Mouse (Mus musculus): ENCODE data around the gene Cep85l. TPM values are rescaled to one million over a fixed set of nuclear protein-coding genes. Genes with fewer than 3 reads are reported as not detected.

Gene Cep85l
- polyA plus RNA-seq, 1 experiment from 2014 or later = 3.3 TPM

- ChIA-PET POLR2A (no interaction called here), CTCF (interaction anchor here (0.9 to 7.3 kb wide), 9 partner anchors 11 to 256 kb away, joined by 3 to 88 read pairs (median 3); no protein-coding TSS in a partner anchor)
- no peak for DNase-seq (ENCODE audit: low read depth, low spot score)
- no peaks in the 10 kb centered on the region for H3K27me3 ChIP-seq
- ATAC-seq = no peak
- in situ Hi-C loops (cut with MboI; ENCODE audit: low pct_unique_long_range_greater_than_20kb) = loop anchor here (10.0 kb wide), 1 partner anchor 261 kb away; no protein-coding TSS in a partner anchor
- no peak for TF ChIP-seq CTCF (IDR thresholded peaks at IDR 0.05)
Measured at GRCm38 (mm10) chr10:53343384-53343783, 36.4 kb downstream of the Cep85l start.

- in situ Hi-C loops (cut with MboI; ENCODE audit: low pct_unique_long_range_greater_than_20kb) = loop anchor here (10.0 kb wide), 1 partner anchor 263 kb away; no protein-coding TSS in a partner anchor
- DNase-seq (ENCODE audit: low read depth, low spot score) (no peak), ATAC-seq (no peak)
- ChIA-PET CTCF (interaction anchor here (1.1 to 1.8 kb wide), 6 partner anchors 12 to 255 kb away, joined by 3 to 4 read pairs (median 3); no protein-coding TSS in a partner anchor), POLR2A (no interaction called here)
- no peak for TF ChIP-seq CTCF (IDR thresholded peaks at IDR 0.05)
- no peaks in the 10 kb centered on the region for H3K27me3 ChIP-seq
Measured at GRCm38 (mm10) chr10:53342166-53342728, 37.5 kb downstream of the Cep85l start.

- DNase-seq (ENCODE audit: low read depth, low spot score) (no peak), ATAC-seq (no peak)
- H3K27me3 ChIP-seq = no peaks in the 10 kb centered on the region
- TF ChIP-seq CTCF (IDR thresholded peaks at IDR 0.05) = peak; percentile 75
- ChIA-PET CTCF (interaction anchor here (0.7 to 1.6 kb wide), 7 partner anchors 13 to 254 kb away, joined by 3 to 4 read pairs (median 3); no protein-coding TSS in a partner anchor), POLR2A (no interaction called here)
- in situ Hi-C loops (cut with MboI; ENCODE audit: low pct_unique_long_range_greater_than_20kb) = loop anchor here (10.0 kb wide), 1 partner anchor 263 kb away; no protein-coding TSS in a partner anchor
Measured at GRCm38 (mm10) chr10:53341288-53341965, 38.3 kb downstream of the Cep85l start.

- H3K27me3 ChIP-seq = no peaks in the 10 kb centered on the region
- CTCF ChIA-PET = interaction anchor here (3.0 kb wide), 1 partner anchor 8 kb away, joined by 10 read pairs; no protein-coding TSS in a partner anchor
- no peak for TF ChIP-seq CTCF (IDR thresholded peaks at IDR 0.05)
- ATAC-seq = no peak
- POLR2A ChIA-PET = no interaction called here
- in situ Hi-C loops (cut with MboI; ENCODE audit: low pct_unique_long_range_greater_than_20kb) = loop anchor here (10.0 kb wide), 1 partner anchor 804 kb away; no protein-coding TSS in a partner anchor
- no peak for DNase-seq (ENCODE audit: low read depth, low spot score)
Measured at GRCm38 (mm10) chr10:53339045-53339444, 40.7 kb downstream of the Cep85l start.

- TF ChIP-seq CTCF (IDR thresholded peaks at IDR 0.05) = no peak
- in situ Hi-C loops (cut with MboI; ENCODE audit: low pct_unique_long_range_greater_than_20kb) = loop anchor here (10.0 kb wide), 1 partner anchor 803 kb away; no protein-coding TSS in a partner anchor
- CTCF ChIA-PET = interaction anchor here (1.5 to 3.0 kb wide), 3 partner anchors 10 to 25 kb away, joined by 3 to 10 read pairs (median 5); no protein-coding TSS in a partner anchor
- no peaks in the 10 kb centered on the region for H3K27me3 ChIP-seq
- POLR2A ChIA-PET = no interaction called here
- no peak for DNase-seq (ENCODE audit: low read depth, low spot score)
- ATAC-seq = no peak
Measured at GRCm38 (mm10) chr10:53337162-53337923, 42.4 kb downstream of the Cep85l start, which contains the start of gene Pln. Gene Pln (plus strand): TSS chr10:53337667.

- POLR2A ChIA-PET = interaction anchor here (0.6 kb wide), 1 partner anchor 824 kb away, joined by 3 read pairs; no protein-coding TSS in a partner anchor
- ATAC-seq (no peak), DNase-seq (ENCODE audit: low read depth, low spot score) (no peak)
- TF ChIP-seq CTCF (IDR thresholded peaks at IDR 0.05) = no peak
- in situ Hi-C loops (cut with MboI; ENCODE audit: low pct_unique_long_range_greater_than_20kb) = loop anchor here (10.0 kb wide), 1 partner anchor 801 kb away; no protein-coding TSS in a partner anchor
- H3K27me3 ChIP-seq = no peaks in the 10 kb centered on the region
- CTCF ChIA-PET = interaction anchor here (0.6 to 3.0 kb wide), 5 partner anchors 11 to 264 kb away, joined by 3 to 10 read pairs (median 3); no protein-coding TSS in a partner anchor
Measured at GRCm38 (mm10) chr10:53335974-53336373, 43.8 kb downstream of the Cep85l start.

GRCm38 (mm10) chr10:53335266-53335665, 44.5 kb downstream of the Cep85l start:
- ATAC-seq (no peak), DNase-seq (ENCODE audit: low read depth, low spot score) (no peak)
- no peak for TF ChIP-seq CTCF (IDR thresholded peaks at IDR 0.05)
- in situ Hi-C loops (cut with MboI; ENCODE audit: low pct_unique_long_range_greater_than_20kb) = loop anchor here (10.0 kb wide), 1 partner anchor 800 kb away; no protein-coding TSS in a partner anchor
- CTCF ChIA-PET = interaction anchor here (0.6 to 1.6 kb wide), 3 partner anchors 12 to 265 kb away, joined by 3 read pairs; no protein-coding TSS in a partner anchor
- POLR2A ChIA-PET = no interaction called here
- H3K27me3 ChIP-seq = no peaks in the 10 kb centered on the region

- CTCF ChIA-PET = interaction anchor here (1.1 kb wide), 1 partner anchor 14 kb away, joined by 3 read pairs; no protein-coding TSS in a partner anchor
- no peaks in the 10 kb centered on the region for H3K27me3 ChIP-seq
- no peak for ATAC-seq
- in situ Hi-C loops (cut with MboI; ENCODE audit: low pct_unique_long_range_greater_than_20kb) = loop anchor here (10.0 kb wide), 1 partner anchor 798 kb away; no protein-coding TSS in a partner anchor
- no peak for DNase-seq (ENCODE audit: low read depth, low spot score)
- POLR2A ChIA-PET = no interaction called here
- no peak for TF ChIP-seq CTCF (IDR thresholded peaks at IDR 0.05)
Measured at GRCm38 (mm10) chr10:53332752-53333151, 47.0 kb downstream of the Cep85l start.

GRCm38 (mm10) chr10:53329257-53329656, 50.5 kb downstream of the Cep85l start:
- in situ Hi-C loops (cut with MboI; ENCODE audit: low pct_unique_long_range_greater_than_20kb) = no loop called here
- POLR2A ChIA-PET = no interaction called here
- no peak for DNase-seq (ENCODE audit: low read depth, low spot score)
- TF ChIP-seq CTCF (IDR thresholded peaks at IDR 0.05) = no peak
- CTCF ChIA-PET = no interaction called here
- ATAC-seq = no peak
- H3K27me3 ChIP-seq = no peaks in the 10 kb centered on the region

GRCm38 (mm10) chr10:53326367-53326766, 53.4 kb downstream of the Cep85l start:
- no peak for TF ChIP-seq CTCF (IDR thresholded peaks at IDR 0.05)
- CTCF ChIA-PET = no interaction called here
- DNase-seq (ENCODE audit: low read depth, low spot score) (no peak), ATAC-seq (no peak)
- no peaks in the 10 kb centered on the region for H3K27me3 ChIP-seq
- in situ Hi-C loops (cut with MboI; ENCODE audit: low pct_unique_long_range_greater_than_20kb) = no loop called here
- POLR2A ChIA-PET = no interaction called here

All from Patski (cell line).